Mouse (Mus musculus): ENCODE data around the gene Pin1rt1. TPM values are rescaled to one million over a fixed set of nuclear protein-coding genes. Genes with fewer than 3 reads are reported as not detected.

Pin1rt1 gene
- total RNA-seq, 2 experiments from 2014 or later: not detected

Other genes with a start within 250 kb of the Pin1rt1 start
- 18.0 and 25.9 TPM in 2 replicates for gene Hipk3, start 221.9 kb downstream of the Pin1rt1 start, total RNA-seq (2015; ENCODE audit: low replicate concordance)
- gene Hipk3, start 221.9 kb downstream of the Pin1rt1 start, total RNA-seq (2017; ENCODE audit: low replicate concordance): 13.8 and 18.4 TPM in 2 replicates
- gene Cstf3, start 125.9 kb downstream of the Pin1rt1 start, total RNA-seq (2015; ENCODE audit: low replicate concordance): 27.8 and 31.0 TPM in 2 replicates
- 24.4 and 36.8 TPM in 2 replicates for gene Cstf3, start 125.9 kb downstream of the Pin1rt1 start, total RNA-seq (2017; ENCODE audit: low replicate concordance)
- gene Tcp11l1, start 4.2 kb downstream of the Pin1rt1 start, total RNA-seq (2015; ENCODE audit: low replicate concordance): 3.6 TPM in 1 of 2 replicates, not detected in the other
- gene Tcp11l1, start 4.2 kb downstream of the Pin1rt1 start, total RNA-seq (2017; ENCODE audit: low replicate concordance): not detected in 2 replicates
- not detected in 2 replicates for gene Depdc7, start 26.5 kb upstream of the Pin1rt1 start, total RNA-seq (2015; ENCODE audit: low replicate concordance)
- 0.98 TPM in 1 of 2 replicates, not detected in the other for gene Depdc7, start 26.5 kb upstream of the Pin1rt1 start, total RNA-seq (2017; ENCODE audit: low replicate concordance)
- 5.4 and 6.1 TPM in 2 replicates for gene Qser1, start 100.4 kb upstream of the Pin1rt1 start, total RNA-seq (2015; ENCODE audit: low replicate concordance)
- gene Qser1, start 100.4 kb upstream of the Pin1rt1 start, total RNA-seq (2017; ENCODE audit: low replicate concordance): 0.61 and 0.77 TPM in 2 replicates
- 0.36 TPM in 1 of 2 replicates, not detected in the other for gene Prrg4, start 133.5 kb upstream of the Pin1rt1 start, total RNA-seq (2015; ENCODE audit: low replicate concordance)
- gene Prrg4, start 133.5 kb upstream of the Pin1rt1 start, total RNA-seq (2017; ENCODE audit: low replicate concordance): 0.08 TPM in 1 of 2 replicates, not detected in the other
- 21.0 TPM in 1 of 2 replicates, not detected in the other for gene Ccdc73, start 151.4 kb upstream of the Pin1rt1 start, total RNA-seq (2015; ENCODE audit: low replicate concordance)
- 1.3 and 10.3 TPM in 2 replicates for gene Ccdc73, start 151.4 kb upstream of the Pin1rt1 start, total RNA-seq (2017; ENCODE audit: low replicate concordance)

Data from erythroid progenitor cell, adult 5-6 weeks (primary cell).